Mouse (Mus musculus): Measurements from ENCODE around the gene Cd68. TPM values are rescaled to one million over a fixed set of nuclear protein-coding genes. Genes with fewer than 3 reads are reported as not detected.

Gene Cd68
- polyA plus RNA-seq, 1 experiment = 0.60 TPM

- Histone ChIP-seq H3K4me1 (ENCODE audit: control insufficient read depth) (peaks cover 34% of the 10 kb centered on the region), H3K4me3 (replicated peaks) (no peak within 1 kb of the TSS), H3K36me3 (ENCODE audit: control insufficient read depth) (no peaks in the 10 kb centered on the region; the same call in 1 of the 2 replicates), H3K27me3 (ENCODE audit: control insufficient read depth) (peaks cover 7% of the 10 kb centered on the region), H3K9me3 (ENCODE audit: control insufficient read depth, low read length) (no peaks in the 10 kb centered on the region)
- TF ChIP-seq GATA1 (IDR thresholded peaks at IDR 0.05; ENCODE audit: low read length) (no peak), TAL1 (IDR thresholded peaks at IDR 0.05; ENCODE audit: low read length) (no peak)
These were observed 19.7 kb upstream of the Cd68 start, which contains the start of gene Tnfsf13 for GRCm38 (mm10) chr11:69685526-69686148. Gene Tnfsf13 (minus strand): TSS chr11:69685784.

DNA sequence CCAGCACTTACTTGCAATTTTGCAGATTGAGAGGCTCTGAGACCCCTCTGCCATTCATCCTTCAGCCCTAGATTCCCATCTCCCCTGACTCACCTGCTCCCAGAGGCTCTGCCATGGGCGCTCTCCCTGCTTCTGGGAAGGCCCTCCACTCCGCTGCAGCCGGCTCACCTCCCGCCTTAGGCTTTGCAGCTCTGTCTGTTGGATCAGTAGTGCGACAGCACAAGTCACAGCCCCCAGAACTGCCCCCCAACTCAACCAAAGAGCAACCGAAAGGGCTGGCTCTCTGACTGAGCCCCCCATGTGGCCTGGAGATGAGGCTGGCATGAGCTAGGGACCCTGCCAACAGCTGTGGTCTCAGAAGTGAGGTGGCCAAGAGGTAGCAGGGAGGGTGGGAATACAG is 19.0 kb upstream of the Cd68 start:
- H3K4me1 ChIP-seq (ENCODE audit: control insufficient read depth) = peaks cover 38% of the 10 kb centered on the region
- TF ChIP-seq TAL1 (IDR thresholded peaks at IDR 0.05; ENCODE audit: low read length) (no peak), GATA1 (IDR thresholded peaks at IDR 0.05; ENCODE audit: low read length) (no peak)
- H3K4me3 ChIP-seq (replicated peaks) = no peak overlapping the region
- no peaks in the 10 kb centered on the region for H3K9me3 ChIP-seq (ENCODE audit: control insufficient read depth, low read length)
- H3K27me3 ChIP-seq (ENCODE audit: control insufficient read depth) = peaks cover 7% of the 10 kb centered on the region
- H3K36me3 ChIP-seq (ENCODE audit: control insufficient read depth) = peaks cover 6% of the 10 kb centered on the region

DNA sequence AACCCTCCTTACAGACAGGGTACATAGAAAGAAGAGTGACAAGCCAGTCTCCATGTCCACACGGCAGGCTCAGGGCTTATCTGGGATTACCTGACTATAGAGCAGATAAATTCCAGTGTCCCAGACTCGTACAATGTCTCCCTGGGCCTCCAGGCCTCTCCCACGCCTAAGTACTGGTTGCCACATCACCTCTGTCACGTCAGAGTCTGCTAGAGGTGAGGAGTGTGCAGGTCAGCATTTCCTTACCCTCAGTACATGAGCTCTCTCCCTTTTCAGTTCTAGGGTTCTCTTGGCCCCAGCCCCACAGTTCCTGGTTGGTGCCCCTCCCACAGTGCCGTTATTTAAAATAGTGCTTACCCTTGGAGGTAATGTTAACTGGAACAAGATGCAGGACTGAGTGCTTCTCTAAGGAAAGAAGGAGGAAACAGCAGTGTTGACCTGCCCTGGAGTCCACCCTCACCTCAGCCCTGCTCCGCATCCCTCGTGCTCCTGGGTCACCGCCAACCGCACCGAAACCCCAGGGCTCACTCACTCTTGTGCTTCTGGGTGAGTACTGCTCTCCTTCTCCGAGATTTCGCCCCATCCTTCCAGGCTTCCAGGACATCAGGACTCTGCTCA is 18.3 kb upstream of the Cd68 start:
- Histone ChIP-seq H3K4me3 (replicated peaks) (no peak overlapping the region), H3K4me1 (ENCODE audit: control insufficient read depth) (peaks cover 40% of the 10 kb centered on the region), H3K27me3 (ENCODE audit: control insufficient read depth) (peaks cover 7% of the 10 kb centered on the region), H3K36me3 (ENCODE audit: control insufficient read depth) (peaks cover 12% of the 10 kb centered on the region), H3K9me3 (ENCODE audit: control insufficient read depth, low read length) (no peaks in the 10 kb centered on the region)
- TF ChIP-seq GATA1 (IDR thresholded peaks at IDR 0.05; ENCODE audit: low read length) (no peak), TAL1 (IDR thresholded peaks at IDR 0.05; ENCODE audit: low read length) (no peak)

DNA sequence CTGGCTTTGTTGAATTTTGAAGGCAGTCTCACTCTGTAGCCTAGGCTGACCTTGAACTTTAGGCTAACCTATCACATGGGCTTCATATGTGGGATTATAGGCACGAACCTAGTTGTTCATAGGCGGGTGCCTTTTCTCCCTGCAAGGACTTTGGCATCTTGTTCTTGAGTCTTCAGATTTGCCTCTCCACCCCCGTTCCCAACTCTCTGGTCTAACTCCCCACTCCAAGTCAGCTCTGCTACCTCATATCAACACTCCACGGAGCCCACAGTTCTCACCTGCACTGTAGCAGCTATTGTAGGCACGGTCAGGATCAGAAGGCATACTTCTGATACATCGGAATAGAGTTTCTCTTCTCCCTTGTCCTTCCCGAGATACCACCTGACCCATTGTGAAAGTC is 17.6 kb upstream of the Cd68 start:
- Histone ChIP-seq H3K4me1 (ENCODE audit: control insufficient read depth) (peaks cover 40% of the 10 kb centered on the region), H3K4me3 (replicated peaks) (no peak overlapping the region)
- TF ChIP-seq TAL1 (IDR thresholded peaks at IDR 0.05; ENCODE audit: low read length) (no peak), GATA1 (IDR thresholded peaks at IDR 0.05; ENCODE audit: low read length) (no peak)

GRCm38 (mm10) chr11:69682840-69683533 is 17.0 kb upstream of the Cd68 start:
- no peak for TF ChIP-seq GATA1 (IDR thresholded peaks at IDR 0.05; ENCODE audit: low read length)
- no peak for TF ChIP-seq TAL1 (IDR thresholded peaks at IDR 0.05; ENCODE audit: low read length)
- Histone ChIP-seq H3K27me3 (ENCODE audit: control insufficient read depth) (peaks cover 7% of the 10 kb centered on the region), H3K4me1 (ENCODE audit: control insufficient read depth) (peaks cover 40% of the 10 kb centered on the region), H3K9me3 (ENCODE audit: control insufficient read depth, low read length) (no peaks in the 10 kb centered on the region), H3K36me3 (ENCODE audit: control insufficient read depth) (peaks cover 23% of the 10 kb centered on the region), H3K4me3 (replicated peaks) (peak overlapping the region; percentile 91)

More for the DNA sequence above, 17.6 kb upstream of the Cd68 start:
- Histone ChIP-seq H3K27me3 (ENCODE audit: control insufficient read depth) (peaks cover 7% of the 10 kb centered on the region), H3K36me3 (ENCODE audit: control insufficient read depth) (peaks cover 17% of the 10 kb centered on the region), H3K9me3 (ENCODE audit: control insufficient read depth, low read length) (no peaks in the 10 kb centered on the region)

GRCm38 (mm10) chr11:69682209-69682839 is 16.4 kb upstream of the Cd68 start:
- Histone ChIP-seq H3K27me3 (ENCODE audit: control insufficient read depth) (peaks cover 7% of the 10 kb centered on the region), H3K4me1 (ENCODE audit: control insufficient read depth) (peaks cover 40% of the 10 kb centered on the region), H3K4me3 (replicated peaks) (peak overlapping the region; percentile 91), H3K36me3 (ENCODE audit: control insufficient read depth) (peaks cover 28% of the 10 kb centered on the region), H3K9me3 (ENCODE audit: control insufficient read depth, low read length) (no peaks in the 10 kb centered on the region)
- TF ChIP-seq GATA1 (IDR thresholded peaks at IDR 0.05; ENCODE audit: low read length) = no peak
- no peak for TF ChIP-seq TAL1 (IDR thresholded peaks at IDR 0.05; ENCODE audit: low read length)

- Histone ChIP-seq H3K9me3 (ENCODE audit: control insufficient read depth, low read length) (no peaks in the 10 kb centered on the region), H3K4me1 (ENCODE audit: control insufficient read depth) (peaks cover 42% of the 10 kb centered on the region), H3K36me3 (ENCODE audit: control insufficient read depth) (peaks cover 36% of the 10 kb centered on the region), H3K4me3 (replicated peaks) (peak within 1 kb of the TSS; percentile 91), H3K27me3 (ENCODE audit: control insufficient read depth) (peaks cover 2% of the 10 kb centered on the region; the same call in 1 of the 2 replicates)
- no peak for TF ChIP-seq TAL1 (IDR thresholded peaks at IDR 0.05; ENCODE audit: low read length)
- TF ChIP-seq GATA1 (IDR thresholded peaks at IDR 0.05; ENCODE audit: low read length) = no peak
These were observed 15.6 kb upstream of the Cd68 start, which contains the start of gene Senp3 for GRCm38 (mm10) chr11:69681314-69682208. Gene Senp3 (minus strand): TSS chr11:69682084.
